Mouse (Mus musculus): Measurements from ENCODE around the gene Gjd3. TPM values are rescaled to one million over a fixed set of nuclear protein-coding genes. Genes with fewer than 3 reads are reported as not detected.

Gjd3 gene
- polyA plus RNA-seq, 1 experiment = 0.05 TPM

GRCm38 (mm10) chr11:98978526-98979148 is 4.2 kb downstream of the Gjd3 start:
- Histone ChIP-seq H3K4me3 (no peak overlapping the region), H3K27me3 (ENCODE audit: control insufficient read depth, insufficient read depth, insufficient read length) (peaks cover 20% of the 10 kb centered on the region), H3ac (ENCODE audit: control insufficient read depth, insufficient read length) (no peak overlapping the region), H3K36me3 (ENCODE audit: control insufficient read depth, insufficient read depth) (peaks cover 4% of the 10 kb centered on the region), H3K79me2 (ENCODE audit: control insufficient read depth, insufficient read depth) (no peaks in the 10 kb centered on the region), H3K4me2 (ENCODE audit: low read depth) (no peak overlapping the region)
- TF ChIP-seq TCF12 (IDR thresholded peaks at IDR 0.05; ENCODE audit: insufficient read depth, poor library complexity, severe bottlenecking) (no peak), MAX (IDR thresholded peaks at IDR 0.05; ENCODE audit: low read depth) (no peak)

DNA sequence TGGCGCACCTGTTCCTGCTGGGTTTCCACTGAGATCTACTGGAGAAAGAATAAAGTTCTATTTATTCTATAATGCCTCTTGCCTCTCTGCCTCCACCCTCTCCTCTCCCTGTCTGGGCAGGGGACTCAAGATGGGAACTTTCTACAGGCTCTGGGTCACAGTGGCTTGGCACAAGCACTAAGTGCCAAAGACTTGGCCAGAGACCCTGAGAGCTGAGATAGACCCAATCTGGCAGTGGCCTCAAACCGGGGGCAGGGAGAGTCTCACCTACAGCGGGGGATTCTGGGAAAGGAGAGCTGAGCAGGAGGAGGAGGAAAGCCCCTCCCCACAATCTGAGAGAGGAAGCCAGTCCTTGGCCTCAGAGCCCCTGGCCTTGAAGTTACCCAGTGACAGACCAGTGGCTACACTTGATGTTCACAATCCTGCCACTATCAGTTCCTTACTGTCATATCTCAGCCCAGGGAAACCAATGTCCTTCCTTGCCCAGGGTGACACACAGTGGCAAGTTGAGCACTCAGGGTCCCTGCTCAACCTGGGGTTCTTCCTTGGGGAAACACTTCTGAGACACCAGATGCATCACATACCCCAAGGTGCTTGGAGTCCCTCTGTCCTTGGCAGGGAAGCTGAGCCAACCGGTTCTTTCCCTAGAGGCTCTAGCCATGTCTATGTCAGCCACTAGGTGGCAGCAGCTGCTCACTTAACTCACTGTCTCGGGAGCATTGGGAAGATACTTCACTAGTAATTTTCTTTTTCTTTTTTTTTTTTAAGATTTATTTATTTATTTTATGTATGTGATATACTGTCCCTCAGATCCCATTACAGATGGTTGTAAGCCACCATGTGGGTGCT is 7.7 kb downstream of the Gjd3 start:
- TF ChIP-seq MYOG (IDR thresholded peaks at IDR 0.05; ENCODE audit: control insufficient read depth in 1 of 3, insufficient read depth in 1 of 3, insufficient read length in 2 of 3, low read depth in 2 of 3) (no peak), POLR2AphosphoS2 (IDR thresholded peaks at IDR 0.05; ENCODE audit: insufficient read length, low read depth) (peak; percentile 79)
- no peak overlapping the region for H3K4me2 ChIP-seq (ENCODE audit: low read depth)
- no peaks in the 10 kb centered on the region for H3K27me3 ChIP-seq (ENCODE audit: control insufficient read depth, insufficient read depth, insufficient read length)
- H3K36me3 ChIP-seq (ENCODE audit: control insufficient read depth, insufficient read depth) = peaks cover 24% of the 10 kb centered on the region
- H3K79me2 ChIP-seq (ENCODE audit: control insufficient read depth, insufficient read depth) = no peaks in the 10 kb centered on the region
- H3K4me3 ChIP-seq = no peak overlapping the region
- H3ac ChIP-seq (ENCODE audit: control insufficient read depth, insufficient read length) = no peak overlapping the region

GRCm38 (mm10) chr11:98974213-98974612 is 8.6 kb downstream of the Gjd3 start:
- Histone ChIP-seq H3K79me2 (ENCODE audit: control insufficient read depth, insufficient read depth) (no peaks in the 10 kb centered on the region), H3K4me3 (no peak overlapping the region), H3ac (ENCODE audit: control insufficient read depth, insufficient read length) (no peak overlapping the region), H3K36me3 (ENCODE audit: control insufficient read depth, insufficient read depth) (peaks cover 24% of the 10 kb centered on the region), H3K27me3 (ENCODE audit: control insufficient read depth, insufficient read depth, insufficient read length) (no peaks in the 10 kb centered on the region), H3K4me2 (ENCODE audit: low read depth) (no peak overlapping the region)
- TF ChIP-seq POLR2AphosphoS2 (IDR thresholded peaks at IDR 0.05; ENCODE audit: insufficient read length, low read depth) = peak; percentile 19
- TF ChIP-seq TCF3 (IDR thresholded peaks at IDR 0.05; ENCODE audit: insufficient read length, low read depth) = no peak

GRCm38 (mm10) chr11:98973584-98973983 is 9.2 kb downstream of the Gjd3 start:
- Histone ChIP-seq H3K4me2 (ENCODE audit: low read depth) (no peak overlapping the region), H3ac (ENCODE audit: control insufficient read depth, insufficient read length) (no peak overlapping the region), H3K27me3 (ENCODE audit: control insufficient read depth, insufficient read depth, insufficient read length) (no peaks in the 10 kb centered on the region), H3K36me3 (ENCODE audit: control insufficient read depth, insufficient read depth) (peaks cover 24% of the 10 kb centered on the region), H3K4me3 (no peak overlapping the region), H3K79me2 (ENCODE audit: control insufficient read depth, insufficient read depth) (no peaks in the 10 kb centered on the region)
- no peak for TF ChIP-seq POLR2AphosphoS2 (IDR thresholded peaks at IDR 0.05; ENCODE audit: insufficient read length, low read depth)

DNA sequence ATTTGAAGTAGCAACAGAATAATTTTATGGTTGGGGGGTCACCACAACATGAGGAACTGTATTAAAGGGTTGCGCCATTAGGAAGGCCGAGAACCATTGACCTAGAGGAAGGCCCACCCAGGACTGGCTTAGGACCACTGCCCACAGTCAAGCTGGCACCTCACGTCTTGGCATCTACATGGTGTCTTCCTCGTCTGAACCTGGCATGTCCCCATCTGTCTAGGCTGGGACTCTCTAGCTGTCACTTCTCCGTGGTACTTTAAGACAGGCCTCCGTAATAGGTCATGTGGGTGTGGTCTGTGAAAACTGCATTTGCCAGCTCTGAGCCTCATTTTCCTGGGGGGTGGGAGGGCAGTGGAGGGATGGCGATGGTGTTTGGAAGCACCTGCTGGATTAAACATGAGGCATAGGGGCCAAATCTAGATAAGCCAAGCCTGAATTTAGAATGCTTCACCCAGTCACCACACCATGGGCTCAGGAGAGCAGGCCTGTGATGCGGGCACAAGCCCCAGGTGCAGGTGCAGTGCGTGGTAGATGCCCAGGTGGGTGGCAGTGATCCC is 9.9 kb downstream of the Gjd3 start:
- no peak overlapping the region for H3ac ChIP-seq (ENCODE audit: control insufficient read depth, insufficient read length)
- no peak overlapping the region for H3K4me3 ChIP-seq
- no peaks in the 10 kb centered on the region for H3K27me3 ChIP-seq (ENCODE audit: control insufficient read depth, insufficient read depth, insufficient read length)
- peaks cover 2% of the 10 kb centered on the region for H3K79me2 ChIP-seq (ENCODE audit: control insufficient read depth, insufficient read depth)
- H3K36me3 ChIP-seq (ENCODE audit: control insufficient read depth, insufficient read depth) = peaks cover 24% of the 10 kb centered on the region
- TF ChIP-seq POLR2AphosphoS2 (IDR thresholded peaks at IDR 0.05; ENCODE audit: insufficient read length, low read depth) = peak; percentile 38
- no peak for TF ChIP-seq E2F4 (IDR thresholded peaks at IDR 0.05; ENCODE audit: insufficient read depth)
- no peak overlapping the region for H3K4me2 ChIP-seq (ENCODE audit: low read depth)

- Histone ChIP-seq H3K4me3 (no peak overlapping the region), H3K79me2 (ENCODE audit: control insufficient read depth, insufficient read depth) (peaks cover 8% of the 10 kb centered on the region), H3ac (ENCODE audit: control insufficient read depth, insufficient read length) (no peak overlapping the region), H3K27me3 (ENCODE audit: control insufficient read depth, insufficient read depth, insufficient read length) (no peaks in the 10 kb centered on the region), H3K4me2 (ENCODE audit: low read depth) (no peak overlapping the region), H3K36me3 (ENCODE audit: control insufficient read depth, insufficient read depth) (peaks cover 24% of the 10 kb centered on the region)
- TF ChIP-seq REST (IDR thresholded peaks at IDR 0.05; ENCODE audit: insufficient read depth, insufficient read length) (no peak), MAX (IDR thresholded peaks at IDR 0.05; ENCODE audit: low read depth) (no peak), TCF12 (IDR thresholded peaks at IDR 0.05; ENCODE audit: insufficient read depth, poor library complexity, severe bottlenecking) (no peak), E2F4 (IDR thresholded peaks at IDR 0.05; ENCODE audit: insufficient read depth) (no peak), MYOG (IDR thresholded peaks at IDR 0.05; ENCODE audit: control insufficient read depth in 1 of 3, insufficient read depth in 1 of 3, insufficient read length in 2 of 3, low read depth in 2 of 3) (no peak), MYOD1 (IDR thresholded peaks at IDR 0.05; ENCODE audit: control insufficient read depth in 1 of 3, insufficient read length in 2 of 3, low read depth in 2 of 3) (no peak), POLR2AphosphoS2 (IDR thresholded peaks at IDR 0.05; ENCODE audit: insufficient read length, low read depth) (no peak), CEBPB (IDR thresholded peaks at IDR 0.05; ENCODE audit: insufficient read depth, poor library complexity, severe bottlenecking) (no peak), POLR2A (IDR thresholded peaks at IDR 0.05; ENCODE audit: insufficient read length, low read depth) (no peak), USF1 (IDR thresholded peaks at IDR 0.05; ENCODE audit: low read depth) (no peak), TCF3 (IDR thresholded peaks at IDR 0.05; ENCODE audit: insufficient read length, low read depth) (no peak), SRF (IDR thresholded peaks at IDR 0.05; ENCODE audit: control insufficient read depth, insufficient read length, low read depth) (no peak)
These were observed 10.6 kb downstream of the Gjd3 start for GRCm38 (mm10) chr11:98972215-98972614.

Data from myocyte (in vitro differentiated cells).